In genomic region chr7:66199391-66199831, GRCm38 (mm10) we compare ENCODE assay signal across 8 mouse cellular contexts.
DNase-seq lines count a peak whose midpoint lies in the region; ATAC-seq and TF ChIP-seq lines count a peak whose summit lies in the region.

No protein-coding gene starts in this region.

- TF ChIP-seq CTCF in kidney, postnatal 0 days (IDR thresholded peaks at IDR 0.05; ENCODE audit: low read depth) = no peak

- DNase-seq in kidney, postnatal 0 days (ENCODE audit: low spot score) = no peak
- no peak for DNase-seq in kidney, postnatal 14 days
- DNase-seq in adipocyte (ENCODE audit: low spot score) = peak; percentile 82
- peak; percentile 23 to 63 for DNase-seq in frontal cortex, adult 2 months (ENCODE audit: extremely low spot score in 1 of 2, low spot score in 1 of 2)
- DNase-seq in hindbrain, embryonic 14.5 days (ENCODE audit: low spot score) = no peak
- DNase-seq in lung, postnatal 10 days = peak; percentile 36
- no peak for DNase-seq in cerebellum, adult 11 months
- no peak for DNase-seq in cerebellum, adult 9-10 months

- H3K27ac ChIP-seq in kidney, postnatal 0 days = no peak overlapping the region
- H3K27ac ChIP-seq in hindbrain, embryonic 14.5 days = no peak overlapping the region

- H3K9me3 ChIP-seq in kidney, postnatal 0 days (replicated peaks; ENCODE audit: low read length) = no peaks in the 10 kb centered on the region
- no peaks in the 10 kb centered on the region; the same call in 1 of the 2 replicates for H3K9me3 ChIP-seq in hindbrain, embryonic 14.5 days (ENCODE audit: control insufficient read depth, low read length)

- H3K4me3 ChIP-seq in kidney, postnatal 0 days (replicated peaks; ENCODE audit: low read depth, low read length) = no peak overlapping the region
- no peak overlapping the region for H3K4me3 ChIP-seq in hindbrain, embryonic 14.5 days (replicated peaks; ENCODE audit: low read length)

- H3K27me3 ChIP-seq in kidney, postnatal 0 days (ENCODE audit: insufficient read depth, low read length) = no peaks in the 10 kb centered on the region
- no peaks in the 10 kb centered on the region for H3K27me3 ChIP-seq in hindbrain, embryonic 14.5 days (ENCODE audit: control insufficient read depth, insufficient read depth, low read length)

- WGBS in kidney, postnatal 0 days = 77% methylated on average over 5 of the region's 5 CpGs
- WGBS in hindbrain, embryonic 14.5 days = 71% methylated on average over 5 of the region's 5 CpGs

- ATAC-seq in kidney, postnatal 0 days (replicated peaks; ENCODE audit: low FRiP score, low read depth) = peak; percentile 31; the same call in 1 of the 2 replicates
- ATAC-seq in hindbrain, embryonic 14.5 days (ENCODE audit: low FRiP score) = peak; percentile 22; the same call in 1 of the 2 replicates

- H3K4me1 ChIP-seq in kidney, postnatal 0 days (replicated peaks; ENCODE audit: insufficient read depth, low read length) = no peaks in the 10 kb centered on the region
- peaks cover 6% of the 10 kb centered on the region; the same call in 1 of the 2 replicates for H3K4me1 ChIP-seq in hindbrain, embryonic 14.5 days (replicated peaks; ENCODE audit: control insufficient read depth, insufficient read depth, low read length)

- no peak overlapping the region for H3K4me2 ChIP-seq in kidney, postnatal 0 days (ENCODE audit: low read length)
- H3K4me2 ChIP-seq in hindbrain, embryonic 14.5 days (replicated peaks) = no peak overlapping the region

- no peak overlapping the region for H3K9ac ChIP-seq in kidney, postnatal 0 days (ENCODE audit: low read depth, low read length)
- H3K9ac ChIP-seq in hindbrain, embryonic 14.5 days = no peak overlapping the region

- H3K36me3 ChIP-seq in kidney, postnatal 0 days (ENCODE audit: insufficient read depth, low read length) = no peaks in the 10 kb centered on the region
- H3K36me3 ChIP-seq in hindbrain, embryonic 14.5 days (replicated peaks; ENCODE audit: control insufficient read depth, insufficient read depth) = no peaks in the 10 kb centered on the region

Comparison
In these comparisons a context has a peak if more than half of its experiments do, and no peak if none do; other contexts are left out.
1. DNase-seq: peak in adipocyte (single experiment), frontal cortex, adult 2 months (2 of 2) and lung, postnatal 10 days (single experiment); none in kidney, postnatal 0 days (single experiment), kidney, postnatal 14 days (single experiment), hindbrain, embryonic 14.5 days (single experiment), cerebellum, adult 11 months (single experiment) and cerebellum, adult 9-10 months (single experiment).